Mouse (Mus musculus) MEL (cell line): ENCODE data around the gene Phf23. TPM values are rescaled to one million over a fixed set of nuclear protein-coding genes. Genes with fewer than 3 reads are reported as not detected.

Source experiments
- DNase-seq: peaks from one replicate; pipeline ENCODE4 v3.0.0; 2011; ENCODE audit warnings: low read depth, low spot score
- H3K27ac ChIP-seq: 2 replicates; pipeline ENCODE4 v1.5.1; 2012; ENCODE audit warnings: low read depth, mild to moderate bottlenecking, control low read depth, low read length, moderate library complexity; ENCODE audit not compliant: control insufficient read depth
- H3K27me3 ChIP-seq, 2 experiments: fragments of 150-350 bp in 1 of 2; sonication (generic) in 1 of 2; 2 replicates each; pipeline ENCODE4 v1.6.1; 2012; ENCODE audit warnings: low read length in 2 of 2, mild to moderate bottlenecking in 2 of 2, improper control_type of control experiment in 1 of 2, moderate library complexity in 1 of 2; ENCODE audit not compliant: insufficient read depth in 2 of 2, control insufficient read depth in 1 of 2
- H3K36me3 ChIP-seq, 2 experiments: 2 replicates each; pipeline ENCODE4 v1.6.1; 2012 to 2014; ENCODE audit warnings: low read length in 2 of 2, improper control_type of control experiment in 1 of 2, inconsistent platforms in 1 of 2, mild to moderate bottlenecking in 1 of 2; ENCODE audit not compliant: insufficient read depth in 2 of 2, control insufficient read depth in 1 of 2
- H3K4me1 ChIP-seq, 2 experiments: fragments of 150-350 bp in 1 of 2; sonication (generic) in 1 of 2; 2 replicates each; pipeline ENCODE4 v1.6.1; 2012; ENCODE audit warnings: low read length in 2 of 2, improper control_type of control experiment in 1 of 2, mild to moderate bottlenecking in 1 of 2; ENCODE audit not compliant: insufficient read depth in 2 of 2, control insufficient read depth in 1 of 2
- H3K4me3 ChIP-seq, 2 experiments: fragments of 150-350 bp in 1 of 2; sonication (generic) in 1 of 2; 2 replicates each; pipeline ENCODE4 v1.5.1; 2012; ENCODE audit warnings: low read depth in 2 of 2, low read length in 2 of 2, mild to moderate bottlenecking in 2 of 2, moderate library complexity in 2 of 2, control low read depth in 1 of 2, improper control_type of control experiment in 1 of 2; ENCODE audit not compliant: control insufficient read depth in 1 of 2, insufficient read depth in 1 of 2
- H3K79me2 ChIP-seq: 2 replicates; pipeline ENCODE4 v1.6.1; 2012; ENCODE audit warnings: mild to moderate bottlenecking, low read length, moderate library complexity; ENCODE audit not compliant: control insufficient read depth, poor library complexity, insufficient read depth
- H3K9ac ChIP-seq: 2 replicates; pipeline ENCODE4 v1.6.1; 2012; ENCODE audit warnings: low read depth, mild to moderate bottlenecking, control low read depth, low read length, moderate library complexity; ENCODE audit not compliant: control insufficient read depth, poor library complexity, severe bottlenecking
- H3K9me3 ChIP-seq: fragments of 150-350 bp; sonication (generic); replicated peaks from 2 replicates; pipeline ENCODE4 v1.6.1; 2012; ENCODE audit warnings: mild to moderate bottlenecking, low read length, improper control_type of control experiment, moderate library complexity; ENCODE audit not compliant: insufficient read depth
- CHD1 ChIP-seq: IDR thresholded peaks from 2 replicates; pipeline ENCODE4 v1.6.1; 2012; ENCODE audit warnings: low read depth, mild to moderate bottlenecking, inconsistent platforms, low read length, improper control_type of control experiment
- CHD2 ChIP-seq: IDR thresholded peaks from 2 replicates; pipeline ENCODE4 v1.6.1; 2011; ENCODE audit warnings: low read length, improper control_type of control experiment
- CTCF ChIP-seq, 3 experiments: IDR thresholded peaks in 2 of 3; conservative IDR thresholded peaks in 1 of 3; 2 replicates each; pipeline ENCODE4 v1.5.1; 2011 to 2012; ENCODE audit warnings: low read length in 3 of 3, low read depth in 2 of 3, mild to moderate bottlenecking in 2 of 3, improper control_type of control experiment in 1 of 3, inconsistent platforms in 1 of 3, mixed read lengths in 1 of 3, moderate library complexity in 1 of 3; ENCODE audit not compliant: control insufficient read depth in 1 of 3, insufficient read depth in 1 of 3, poor library complexity in 1 of 3, severe bottlenecking in 1 of 3
- ELF1 ChIP-seq: IDR thresholded peaks from 2 replicates; pipeline ENCODE4 v1.6.1; 2014; ENCODE audit warnings: low read depth, mild to moderate bottlenecking, inconsistent platforms, low read length, improper control_type of control experiment, moderate library complexity
- EP300 ChIP-seq, 2 experiments: IDR thresholded peaks; 2 replicates each; pipeline ENCODE4 v1.6.1; 2011; ENCODE audit warnings: improper control_type of control experiment in 2 of 2, low read length in 2 of 2, low read depth in 1 of 2, mild to moderate bottlenecking in 1 of 2
- GABPA ChIP-seq: IDR thresholded peaks from 2 replicates; pipeline ENCODE4 v1.6.1; 2012; ENCODE audit warnings: low read depth, mild to moderate bottlenecking, inconsistent platforms, low read length, improper control_type of control experiment, moderate library complexity
- GATA1 ChIP-seq: IDR thresholded peaks from 2 replicates; pipeline ENCODE4 v1.6.1; 2011; ENCODE audit warnings: low read depth, low read length, improper control_type of control experiment
- KAT2A ChIP-seq: conservative IDR thresholded peaks from 2 replicates; pipeline ENCODE4 v1.6.1; 2012; ENCODE audit warnings: low read depth, low read length, improper control_type of control experiment, inconsistent platforms
- MAFK ChIP-seq: IDR thresholded peaks from 2 replicates; pipeline ENCODE4 v1.6.1; 2011; ENCODE audit warnings: low read depth, mild to moderate bottlenecking, low read length, improper control_type of control experiment, borderline replicate concordance
- MAX ChIP-seq: IDR thresholded peaks from 2 replicates; pipeline ENCODE4 v1.6.1; 2011; ENCODE audit warnings: low read length, improper control_type of control experiment
- MAZ ChIP-seq: IDR thresholded peaks from 2 replicates; pipeline ENCODE4 v1.6.1; 2012; ENCODE audit warnings: low read depth, mild to moderate bottlenecking, inconsistent platforms, low read length, improper control_type of control experiment
- MEF2A ChIP-seq: IDR thresholded peaks from 2 replicates; pipeline ENCODE4 v1.6.1; 2014; ENCODE audit warnings: low read depth, mild to moderate bottlenecking, inconsistent platforms, low read length, improper control_type of control experiment; ENCODE audit not compliant: poor library complexity, insufficient replicate concordance, severe bottlenecking; ENCODE audit errors: extremely low read depth
- NELFE ChIP-seq: IDR thresholded peaks from 2 replicates; pipeline ENCODE4 v1.6.1; 2011; ENCODE audit warnings: low read depth, low read length, improper control_type of control experiment
- NRF1 ChIP-seq: IDR thresholded peaks from 2 replicates; pipeline ENCODE4 v1.6.1; 2014; ENCODE audit warnings: low read depth, mild to moderate bottlenecking, inconsistent platforms, low read length, improper control_type of control experiment, moderate library complexity; ENCODE audit not compliant: poor library complexity, insufficient read depth, severe bottlenecking
- POLR2AphosphoS2 ChIP-seq: IDR thresholded peaks from 2 replicates; pipeline ENCODE4 v1.6.1; 2011; ENCODE audit warnings: low read length, improper control_type of control experiment
- POLR2AphosphoS5 ChIP-seq: IDR thresholded peaks from 2 replicates; pipeline ENCODE4 v1.6.1; 2012; ENCODE audit warnings: low read depth, borderline replicate concordance, mild to moderate bottlenecking, inconsistent platforms, low read length, moderate library complexity, mixed read lengths
- RAD21 ChIP-seq: IDR thresholded peaks from 2 replicates; pipeline ENCODE4 v1.6.1; 2011; ENCODE audit warnings: mild to moderate bottlenecking, low read depth, low read length, improper control_type of control experiment
- RCOR1 ChIP-seq: IDR thresholded peaks from 2 replicates; pipeline ENCODE4 v1.6.1; 2012; ENCODE audit warnings: low read depth, mild to moderate bottlenecking, inconsistent platforms, low read length, improper control_type of control experiment
- SMC3 ChIP-seq: IDR thresholded peaks from 2 replicates; pipeline ENCODE4 v1.6.1; 2011; ENCODE audit warnings: low read depth, low read length, improper control_type of control experiment
- TAL1 ChIP-seq: IDR thresholded peaks from 2 replicates; pipeline ENCODE4 v1.6.1; 2012; ENCODE audit warnings: mild to moderate bottlenecking, inconsistent platforms, low read length, moderate library complexity, mixed read lengths
- TCF12 ChIP-seq: IDR thresholded peaks from 2 replicates; pipeline ENCODE4 v1.6.1; 2014; ENCODE audit warnings: low read depth, mild to moderate bottlenecking, inconsistent platforms, low read length, improper control_type of control experiment, moderate library complexity
- UBTF ChIP-seq: IDR thresholded peaks from 2 replicates; pipeline ENCODE4 v1.6.1; 2012; ENCODE audit warnings: low read depth, mild to moderate bottlenecking, inconsistent platforms, low read length, improper control_type of control experiment, moderate library complexity, borderline replicate concordance; ENCODE audit not compliant: insufficient read depth
- USF1 ChIP-seq: IDR thresholded peaks from 2 replicates; pipeline ENCODE4 v1.6.1; 2014; ENCODE audit warnings: low read depth, mild to moderate bottlenecking, inconsistent platforms, low read length, improper control_type of control experiment, moderate library complexity
- ZC3H11A ChIP-seq: IDR thresholded peaks from 2 replicates; pipeline ENCODE4 v1.6.1; 2012; ENCODE audit warnings: low read depth, mild to moderate bottlenecking, inconsistent platforms, low read length, improper control_type of control experiment
- ZKSCAN1 ChIP-seq: IDR thresholded peaks from 2 replicates; pipeline ENCODE4 v1.6.1; 2012; ENCODE audit warnings: low read depth, mild to moderate bottlenecking, inconsistent platforms, low read length, improper control_type of control experiment, moderate library complexity
- ZNF384 ChIP-seq: IDR thresholded peaks from 2 replicates; pipeline ENCODE4 v1.6.1; 2012; ENCODE audit warnings: low read depth, mild to moderate bottlenecking, inconsistent platforms, low read length, improper control_type of control experiment
- polyA plus RNA-seq, 2 experiments: library from polyadenylated mRNA; stranded (reverse) in 1 of 2; unstranded in 1 of 2; fragments of >175 nt in 1 of 2; fragments of >200 nt in 1 of 2; gene quantifications; 2 replicates each; pipeline versions ENCODE4 v1.2.1 to v1.2.4; 2012; ENCODE audit warnings: low replicate concordance in 2 of 2, low read depth in 1 of 2; ENCODE audit not compliant: insufficient read length in 2 of 2, insufficient read depth in 1 of 2, missing spikeins in 1 of 2
- total RNA-seq: library from RNA; depleted of rRNA; stranded (reverse); fragments of 300-350 nt; gene quantifications from 2 replicates; pipeline ENCODE4 v1.2.3, GENCODE M21; 2012

Gene Phf23
- total and polyA plus RNA-seq, 3 experiments: 108 to 112 TPM; not detected in 1

- H3K9ac ChIP-seq: no peak overlapping the region
- peaks cover 0 to 11% of the 10 kb centered on the region in 2 experiments; a peak in 2 of 4 replicates for H3K4me1 ChIP-seq
Observed at GRCm38 (mm10) chr11:70026689-70027088, 31.1 kb downstream of the Phf23 start.

DNA sequence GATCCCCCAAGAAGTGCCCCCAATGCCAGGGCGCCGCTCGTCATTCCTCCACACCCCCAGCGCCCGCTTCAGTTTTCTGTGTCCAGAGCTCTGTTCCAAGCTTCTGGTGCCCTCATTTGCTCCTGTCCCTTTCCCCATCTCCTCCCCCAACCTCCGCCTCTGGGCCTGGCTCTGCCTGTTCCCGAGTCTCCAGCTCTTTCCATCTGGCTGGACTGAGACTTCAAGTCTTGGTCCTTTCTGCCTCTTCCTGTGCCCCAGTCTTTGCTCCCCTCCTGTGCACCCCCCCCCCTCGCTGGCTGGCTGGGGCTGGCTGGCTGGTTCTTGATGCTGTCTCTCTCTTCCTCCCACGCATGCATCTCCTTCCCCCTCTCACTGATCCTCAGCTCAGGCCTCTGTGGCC lies 31.8 kb downstream of the Phf23 start:
- Histone ChIP-seq H3K27ac (no peak overlapping the region), H3K9ac (no peak overlapping the region)
- no peak for TF ChIP-seq RCOR1
- no peak for TF ChIP-seq MAFK
- TF ChIP-seq NRF1: no peak
- no peak for TF ChIP-seq CHD1
- no peak for TF ChIP-seq MEF2A
- TF ChIP-seq NELFE: no peak
- TF ChIP-seq CTCF (IDR thresholded peaks at IDR 0.05 in 2 of 3, conservative IDR thresholded peaks at IDR 0.05 in 1 of 3; ENCODE audit: control insufficient read depth in 1 of 3, insufficient read depth in 1 of 3, low read depth in 2 of 3, low read length in 3 of 3, poor library complexity in 1 of 3, severe bottlenecking in 1 of 3): no peak
- TF ChIP-seq ZNF384: no peak
- no peak for TF ChIP-seq UBTF
- no peak for TF ChIP-seq POLR2AphosphoS2

More at GRCm38 (mm10) chr11:70026689-70027088, 31.1 kb downstream of the Phf23 start:
- H3K27me3 ChIP-seq: no peaks in the 10 kb centered on the region
- H3K9me3 ChIP-seq: no peaks in the 10 kb centered on the region
- no peak overlapping the region for H3K4me3 ChIP-seq
- H3K79me2 ChIP-seq: peaks cover 2% of the 10 kb centered on the region; the same call in 1 of the 2 replicates
- DNase-seq: no peak
- no peak overlapping the region for H3K27ac ChIP-seq
- TF ChIP-seq GATA1 (no peak), USF1 (no peak), SMC3 (no peak), MAX (no peak), TCF12 (no peak), GABPA (no peak), MEF2A (no peak), ZNF384 (no peak), ELF1 (no peak), KAT2A (no peak), MAFK (no peak), CTCF (IDR thresholded peaks at IDR 0.05 in 2 of 3, conservative IDR thresholded peaks at IDR 0.05 in 1 of 3; ENCODE audit: control insufficient read depth in 1 of 3, insufficient read depth in 1 of 3, low read depth in 2 of 3, low read length in 3 of 3, poor library complexity in 1 of 3, severe bottlenecking in 1 of 3) (no peak), ZC3H11A (no peak), EP300 (IDR thresholded peaks at IDR 0.05; ENCODE audit: low read depth in 1 of 2, low read length in 2 of 2) (no peak), ZKSCAN1 (no peak), TAL1 (no peak), POLR2AphosphoS5 (no peak), RAD21 (no peak), CHD2 (no peak), MAZ (no peak)
- TF ChIP-seq, all 39 proteins: peak for 0
- H3K36me3 ChIP-seq: peaks cover 0 to 3% of the 10 kb centered on the region in 2 experiments; a peak in 2 of 4 replicates

More for the DNA sequence above, 31.8 kb downstream of the Phf23 start:
- Histone ChIP-seq H3K4me1 (peaks cover 0 to 9% of the 10 kb centered on the region in 2 experiments; a peak in 2 of 4 replicates), H3K9me3 (no peaks in the 10 kb centered on the region), H3K27me3 (no peaks in the 10 kb centered on the region), H3K4me3 (no peak overlapping the region), H3K36me3 (peaks cover 0 to 3% of the 10 kb centered on the region in 2 experiments; a peak in 2 of 4 replicates), H3K79me2 (no peaks in the 10 kb centered on the region)
- DNase-seq: no peak
